Mouse (Mus musculus) limb, embryonic 10.5 days (tissue): ENCODE data around the gene Olfr1351. TPM values are rescaled to one million over a fixed set of nuclear protein-coding genes. Genes with fewer than 3 reads are reported as not detected.
"Not testable (repeated sequence)": the region's sequence is repeated elsewhere in the genome, so short reads cannot be mapped to it uniquely, and the experiment has no call there.

Experiments
- DNase-seq: peaks from one replicate; pipeline ENCODE4 v3.0.0-alpha.2; 2017; ENCODE audit warnings: low spot score
- H3K27ac ChIP-seq: fragments of 300-500 bp; sonication (generic); 2 replicates; pipeline ENCODE4 v1.5.1; 2016; ENCODE audit warnings: mild to moderate bottlenecking
- H3K27me3 ChIP-seq: fragments of 300-500 bp; sonication (generic); 2 replicates; pipeline ENCODE4 v1.6.1; 2016; ENCODE audit warnings: low read depth, mild to moderate bottlenecking; ENCODE audit not compliant: poor library complexity, severe bottlenecking
- H3K36me3 ChIP-seq: fragments of 300-500 bp; sonication (generic); 2 replicates; pipeline ENCODE4 v1.6.1; 2016; ENCODE audit warnings: mild to moderate bottlenecking, moderate library complexity
- H3K4me1 ChIP-seq: fragments of 300-500 bp; sonication (generic); 2 replicates; pipeline ENCODE4 v1.6.1; 2016
- H3K4me3 ChIP-seq: fragments of 300-500 bp; sonication (generic); 2 replicates; pipeline ENCODE4 v1.5.1; 2016; ENCODE audit warnings: mild to moderate bottlenecking, moderate library complexity
- H3K9me3 ChIP-seq: fragments of 300-500 bp; sonication (generic); replicated peaks from 2 replicates; pipeline ENCODE4 v1.6.1; 2016; ENCODE audit warnings: mild to moderate bottlenecking
- WGBS: fragments of 180-500 bp; shearing (Covaris S2); methylation state at CpG from one replicate; pipeline ENCODE4 v1.1.7; 2016; 5-methylcytosine and 5-hydroxymethylcytosine counted together
- polyA plus RNA-seq: library from polyadenylated mRNA; unstranded; fragments of >200 nt; fragmentation: Nextera tagmentation; extraction: Ambion mirVana; gene quantifications from 2 replicates; pipeline ENCODE4 v1.2.1, GENCODE M21; 2016

Gene Olfr1351
- not detected in 2 replicates for polyA plus RNA-seq

DNA sequence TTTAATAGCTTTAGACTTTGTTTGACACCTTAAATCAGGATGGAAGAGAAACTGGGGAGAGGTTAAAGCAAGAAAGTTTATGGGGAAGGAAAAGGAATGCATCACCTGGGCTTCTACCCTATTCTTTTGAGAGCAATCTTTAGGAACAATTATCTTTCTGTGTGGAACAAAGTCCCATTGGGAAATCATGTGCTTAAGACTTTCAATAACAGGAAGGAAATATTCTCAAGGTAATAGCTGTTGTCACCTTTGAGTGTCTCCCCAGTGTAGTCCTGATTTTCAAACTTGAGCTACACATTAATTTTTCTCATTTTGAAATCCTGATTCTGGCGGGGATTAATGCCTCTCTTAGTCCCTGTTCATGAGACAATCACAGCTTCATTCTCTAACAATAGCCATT, at the start of gene Olfr1351:
Olfr1351 (plus strand) TSS at position 301 of the 400 bp plus-strand sequence.
- Histone ChIP-seq H3K4me1 (no peaks in the 10 kb centered on the region), H3K4me3 (no peak within 1 kb of the TSS), H3K27me3 (no peaks in the 10 kb centered on the region), H3K9me3 (no peaks in the 10 kb centered on the region), H3K36me3 (no peaks in the 10 kb centered on the region), H3K27ac (no peak within 1 kb of the TSS)
- DNase-seq: no peak
- 87% methylated on average over 1 of the region's 1 CpGs for WGBS

DNA sequence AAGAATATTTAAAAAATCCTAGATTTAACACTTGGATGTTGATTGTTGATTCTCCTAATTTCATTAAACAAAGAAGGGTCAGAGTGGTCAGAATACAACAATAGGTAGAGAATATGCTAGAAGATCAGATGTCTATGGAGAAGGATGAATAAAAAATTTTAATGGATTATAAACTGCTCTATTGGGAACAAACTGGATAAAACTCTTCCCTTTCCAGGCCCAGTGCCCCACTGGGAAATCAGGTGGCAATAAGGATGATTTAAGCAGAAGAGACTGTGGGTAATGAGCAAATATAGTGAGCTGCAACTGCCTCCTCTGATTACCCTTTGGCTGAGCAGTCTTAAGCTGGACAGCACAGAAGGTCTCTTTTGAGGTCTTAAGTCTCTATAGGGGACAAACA, 49.3 kb upstream of the Olfr1351 start, which contains the start of gene Olfr1353:
Olfr1353 (plus strand) TSS at position 301 of the 400 bp plus-strand sequence.
- not testable (repeated sequence) for H3K9me3 ChIP-seq, H3K36me3 ChIP-seq, DNase-seq, H3K4me3 ChIP-seq, H3K4me1 ChIP-seq, H3K27ac ChIP-seq, H3K27me3 ChIP-seq

DNA sequence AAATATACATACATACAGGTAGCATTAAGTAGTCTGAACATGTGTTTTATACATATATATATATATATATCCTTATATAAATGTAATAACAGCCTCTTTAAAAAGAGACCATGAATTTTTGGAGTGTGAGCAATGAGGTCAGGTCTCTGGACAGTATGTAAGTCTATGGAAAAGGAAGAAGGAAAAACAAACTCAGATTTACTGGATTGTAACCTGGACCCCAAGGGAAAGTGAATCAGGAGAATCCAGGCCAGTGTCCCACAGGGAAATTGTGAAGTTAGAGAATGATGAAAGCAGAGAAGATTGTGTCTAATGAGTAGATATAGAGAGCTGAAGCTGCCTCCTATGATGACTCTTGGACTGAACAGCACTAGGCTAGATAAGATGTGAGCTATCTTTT, 31.5 kb upstream of the Olfr1351 start, which contains the start of gene Olfr1352:
Olfr1352 (plus strand) TSS at position 301 of the 400 bp plus-strand sequence.
- DNase-seq: no peak

DNA sequence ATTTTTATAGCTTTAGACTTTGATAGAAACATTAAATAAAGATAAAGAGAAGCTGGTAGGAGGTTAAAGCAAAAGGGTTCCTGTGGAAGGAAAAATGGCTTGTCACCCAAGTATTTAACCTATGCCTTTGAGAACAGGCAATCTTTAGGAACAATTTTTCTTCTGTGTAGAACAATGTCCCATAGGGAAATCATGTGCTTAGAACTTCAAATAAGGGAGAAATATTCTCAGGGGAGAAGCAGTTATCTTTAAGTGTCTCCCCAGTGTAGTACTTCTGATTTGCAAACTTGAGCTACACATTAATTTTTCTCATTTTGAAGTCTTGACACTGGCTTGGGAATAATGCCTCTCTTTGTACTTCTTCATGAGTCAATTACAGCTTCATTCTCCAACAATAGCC, 16.2 kb downstream of the Olfr1351 start, which contains the start of gene Olfr57:
Olfr57 (plus strand) TSS at position 301 of the 400 bp plus-strand sequence.
- Histone ChIP-seq H3K9me3 (no peaks in the 10 kb centered on the region), H3K36me3 (no peaks in the 10 kb centered on the region), H3K4me3 (no peak within 1 kb of the TSS), H3K4me1 (no peaks in the 10 kb centered on the region), H3K27me3 (no peaks in the 10 kb centered on the region), H3K27ac (no peak within 1 kb of the TSS)
- no peak for DNase-seq

More for the DNA sequence above, 31.5 kb upstream of the Olfr1351 start, which contains the start of gene Olfr1352:
- Histone ChIP-seq H3K27ac (no peak within 1 kb of the TSS), H3K27me3 (no peaks in the 10 kb centered on the region), H3K4me3 (no peak within 1 kb of the TSS), H3K9me3 (no peaks in the 10 kb centered on the region), H3K4me1 (no peaks in the 10 kb centered on the region), H3K36me3 (no peaks in the 10 kb centered on the region)

DNA sequence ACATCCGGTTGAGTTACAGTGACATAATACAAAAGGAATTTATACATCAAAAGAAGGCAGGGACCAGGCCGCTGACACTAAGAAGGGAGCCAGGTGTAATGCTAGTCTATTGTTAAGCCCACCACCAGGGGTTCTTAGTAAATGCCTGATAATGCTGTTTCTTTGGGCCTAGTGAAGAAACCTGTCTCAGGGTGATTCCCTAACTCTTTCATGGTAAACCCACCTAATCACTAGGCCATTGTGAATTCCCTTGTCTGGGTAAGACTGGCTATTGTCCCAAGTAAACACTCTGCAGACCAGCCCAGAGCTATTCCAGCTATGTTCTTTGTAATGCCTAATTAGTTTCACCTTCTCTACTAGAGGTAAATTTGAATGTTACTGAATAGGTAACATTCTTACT, 30.2 kb downstream of the Olfr1351 start:
- not testable (repeated sequence) for DNase-seq, H3K4me3 ChIP-seq, H3K4me1 ChIP-seq, H3K36me3 ChIP-seq, H3K9me3 ChIP-seq, H3K27ac ChIP-seq, H3K27me3 ChIP-seq
- 91% methylated on average over 2 of the region's 2 CpGs for WGBS

DNA sequence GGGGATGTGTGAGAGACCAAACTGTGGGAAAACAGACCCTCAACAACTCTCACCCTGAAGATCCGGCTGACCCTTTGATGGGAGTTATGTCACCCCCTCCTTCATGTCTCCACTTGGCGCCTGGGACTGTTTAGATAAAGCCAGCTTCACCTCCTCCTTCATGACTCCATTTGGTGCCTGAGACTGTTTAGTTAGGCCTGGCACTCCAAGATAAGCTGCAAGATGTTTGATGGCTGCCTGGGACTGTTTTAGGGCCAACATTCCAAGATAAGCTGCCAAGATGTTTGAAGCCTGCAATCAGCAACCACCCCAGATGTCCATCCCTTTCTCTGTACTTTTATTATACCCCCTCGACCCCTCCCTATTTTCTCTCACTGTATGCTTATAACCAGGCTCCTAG, 45.1 kb downstream of the Olfr1351 start:
- H3K27me3 ChIP-seq, H3K4me3 ChIP-seq, H3K4me1 ChIP-seq, H3K27ac ChIP-seq, H3K9me3 ChIP-seq, DNase-seq: not testable (repeated sequence)
- WGBS: 76% methylated on average over 3 of the region's 3 CpGs
- H3K36me3 ChIP-seq: peaks cover 50% of the 10 kb centered on the region

Other genes with a start within 250 kb of the Olfr1351 start
- gene Slc1a6, start 232.0 kb upstream of the Olfr1351 start, polyA plus RNA-seq: 0.49 and 1.1 TPM in 2 replicates
- not detected in 2 replicates for gene Olfr1356, start 160.3 kb upstream of the Olfr1351 start, polyA plus RNA-seq
- not detected in 2 replicates for gene Olfr1355, start 136.9 kb upstream of the Olfr1351 start, polyA plus RNA-seq
- not detected in 2 replicates for gene Olfr1354, start 99.3 kb upstream of the Olfr1351 start, polyA plus RNA-seq
- not detected in 2 replicates for gene Olfr8, start 61.8 kb upstream of the Olfr1351 start, polyA plus RNA-seq
- not detected in 2 replicates for gene Olfr1353, start 49.2 kb upstream of the Olfr1351 start, polyA plus RNA-seq
- gene Olfr1352, start 31.4 kb upstream of the Olfr1351 start, polyA plus RNA-seq: not detected in 2 replicates
- gene Olfr57, start 16.3 kb downstream of the Olfr1351 start, polyA plus RNA-seq: 0.14 TPM in 1 of 2 replicates, not detected in the other
- gene 2610008E11Rik, start 85.1 kb downstream of the Olfr1351 start, polyA plus RNA-seq: 28.8 and 37.2 TPM in 2 replicates
- gene Vmn2r80, start 136.3 kb downstream of the Olfr1351 start, polyA plus RNA-seq: not detected in 2 replicates
- gene Vmn2r81, start 235.2 kb downstream of the Olfr1351 start, polyA plus RNA-seq: not detected in 2 replicates